In genomic region chr14:17058438-17058837, GRCm38 (mm10) we compare ENCODE assay signal across 28 mouse cellular contexts.
"Had no signal": no experiment of that assay in that cellular context is flagged by ENCODE, and none has a peak within 500 bp of the region (broad histone marks: within the 10 kb centered on the region; RNA-seq: fewer than 3 reads in every experiment).

No protein-coding gene starts in this region.

- DNase-seq: cerebellum, adult 18-20 months; cerebellum, adult 2 months; cerebellum, adult 8-10 months; cerebellum, adult 9-10 months; cerebellum, adult 9-11 months; cerebellum, postnatal 10 days; cerebellum, postnatal 14 days; cerebellum, postnatal 25 days; cerebellum, postnatal 36 days; embryo, embryonic 11 days; gastrocnemius, adult 2 months; gastrocnemius, postnatal 10 days; gastrocnemius, postnatal 14 days; gastrocnemius, postnatal 25 days; gastrocnemius, postnatal 36 days; heart, adult 11 months had no signal

- H3K36me3 ChIP-seq: embryonic facial prominence, embryonic 10.5 days; embryonic facial prominence, embryonic 12.5 days; embryonic facial prominence, embryonic 13.5 days; embryonic facial prominence, embryonic 15.5 days; forebrain, embryonic 10.5 days; forebrain, embryonic 12.5 days; forebrain, embryonic 15.5 days had no signal

- H3K4me2 ChIP-seq: embryonic facial prominence, embryonic 12.5 days; embryonic facial prominence, embryonic 13.5 days; embryonic facial prominence, embryonic 15.5 days; forebrain, embryonic 12.5 days; forebrain, embryonic 13.5 days; forebrain, embryonic 15.5 days had no signal

- H3K27ac ChIP-seq: embryonic facial prominence, embryonic 10.5 days; embryonic facial prominence, embryonic 12.5 days; embryonic facial prominence, embryonic 13.5 days; embryonic facial prominence, embryonic 15.5 days; forebrain, embryonic 10.5 days; forebrain, embryonic 12.5 days; forebrain, embryonic 13.5 days; forebrain, embryonic 15.5 days; gastrocnemius, adult 2 months had no signal

- H3K9ac ChIP-seq: embryonic facial prominence, embryonic 12.5 days; embryonic facial prominence, embryonic 13.5 days; embryonic facial prominence, embryonic 15.5 days; forebrain, embryonic 12.5 days; forebrain, embryonic 13.5 days; forebrain, embryonic 15.5 days; forebrain, postnatal 0 days had no signal

- ATAC-seq: forebrain, embryonic 13.5 days; forebrain, embryonic 14.5 days; forebrain, embryonic 15.5 days; forebrain, embryonic 16.5 days had no signal

- H3K4me1 ChIP-seq: embryonic facial prominence, embryonic 10.5 days; embryonic facial prominence, embryonic 13.5 days; embryonic facial prominence, embryonic 15.5 days; forebrain, embryonic 12.5 days; forebrain, embryonic 13.5 days; forebrain, embryonic 15.5 days had no signal

- H3K9me3 ChIP-seq: embryonic facial prominence, embryonic 10.5 days; embryonic facial prominence, embryonic 12.5 days; embryonic facial prominence, embryonic 13.5 days; embryonic facial prominence, embryonic 15.5 days; forebrain, embryonic 10.5 days; forebrain, embryonic 12.5 days; forebrain, embryonic 13.5 days; forebrain, embryonic 15.5 days had no signal

- H3K4me3 ChIP-seq: embryonic facial prominence, embryonic 10.5 days; embryonic facial prominence, embryonic 12.5 days; embryonic facial prominence, embryonic 13.5 days; embryonic facial prominence, embryonic 15.5 days; erythroblast, embryonic 14.5 days; forebrain, embryonic 10.5 days; forebrain, embryonic 12.5 days; forebrain, embryonic 13.5 days; forebrain, embryonic 15.5 days; gastrocnemius, adult 2 months had no signal

- H3K27me3 ChIP-seq: embryonic facial prominence, embryonic 12.5 days; embryonic facial prominence, embryonic 13.5 days; embryonic facial prominence, embryonic 15.5 days; forebrain, embryonic 12.5 days; forebrain, embryonic 13.5 days; forebrain, embryonic 15.5 days had no signal
